Mouse (Mus musculus): ENCODE results near the gene Gm20388.

GRCm38 (mm10) chr8:123708729-123709128, 3798.1 kb downstream of the Gm20388 start:
- TF ChIP-seq CTCF (IDR thresholded peaks at IDR 0.05; ENCODE audit: low read depth, low read length) = no peak
- no peak for TF ChIP-seq GATA1 (IDR thresholded peaks at IDR 0.05; ENCODE audit: borderline replicate concordance, low read length)
- TF ChIP-seq TAL1 (conservative IDR thresholded peaks at IDR 0.05; ENCODE audit: low read depth, low read length) = no peak

Data from G1E (cell line).